Mouse (Mus musculus): Measurements from ENCODE around the gene Lce1f. TPM values are rescaled to one million over a fixed set of nuclear protein-coding genes. Genes with fewer than 3 reads are reported as not detected.

Lce1f gene
- total and polyA plus RNA-seq, 2 experiments from 2014 or later = not detected

- Histone ChIP-seq H3K4me2 (ENCODE audit: low read depth, low read length, poor library complexity, severe bottlenecking) (no peak within 1 kb of the TSS), H3K9me3 (ENCODE audit: low read length) (no peaks in the 10 kb centered on the region), H3K27ac (ENCODE audit: low read depth, low read length) (no peak within 1 kb of the TSS), H3K4me1 (ENCODE audit: insufficient read depth, low read length) (no peaks in the 10 kb centered on the region), H3K36me3 (ENCODE audit: insufficient read depth, low read length) (no peaks in the 10 kb centered on the region), H3K4me3 (ENCODE audit: low read depth, low read length) (no peak within 1 kb of the TSS), H3K9ac (replicated peaks; ENCODE audit: low read length, poor library complexity, severe bottlenecking) (no peak within 1 kb of the TSS), H3K27me3 (ENCODE audit: insufficient read depth, low read length) (no peaks in the 10 kb centered on the region)
- WGBS = 89% methylated on average over 4 of the region's 4 CpGs
- DNase-seq (ENCODE audit: low spot score) = no peak
- no peak for ATAC-seq (ENCODE audit: low FRiP score)
- no peak for TF ChIP-seq CTCF (IDR thresholded peaks at IDR 0.05)
Observed at GRCm38 (mm10) chr3:92678947-92679346, 41.2 kb downstream of the Lce1f start, which contains the start of gene Lce1c. Gene Lce1c (plus strand): TSS chr3:92679247.

- no peak within 1 kb of the TSS for H3K4me2 ChIP-seq (ENCODE audit: low read depth, low read length, poor library complexity, severe bottlenecking)
- H3K9ac ChIP-seq (replicated peaks; ENCODE audit: low read length, poor library complexity, severe bottlenecking) = no peak within 1 kb of the TSS
- DNase-seq (ENCODE audit: low spot score) (no peak), ATAC-seq (ENCODE audit: low FRiP score) (no peak)
- TF ChIP-seq CTCF (IDR thresholded peaks at IDR 0.05) = no peak
- no peaks in the 10 kb centered on the region for H3K4me1 ChIP-seq (ENCODE audit: insufficient read depth, low read length)
- no peaks in the 10 kb centered on the region for H3K27me3 ChIP-seq (ENCODE audit: insufficient read depth, low read length)
- H3K36me3 ChIP-seq (ENCODE audit: insufficient read depth, low read length) = no peaks in the 10 kb centered on the region
- no peaks in the 10 kb centered on the region for H3K9me3 ChIP-seq (ENCODE audit: low read length)
- H3K4me3 ChIP-seq (ENCODE audit: low read depth, low read length) = no peak within 1 kb of the TSS
- H3K27ac ChIP-seq (ENCODE audit: low read depth, low read length) = no peak within 1 kb of the TSS
Observed at GRCm38 (mm10) chr3:92670215-92670614, 49.9 kb downstream of the Lce1f start, which contains the start of gene Lce1a2. Gene Lce1a2 (minus strand): TSS chr3:92670315.

Other genes with a start within 250 kb of the Lce1f start
- gene Sprr1a, start 234.5 kb downstream of the Lce1f start, total RNA-seq (2014; rRNA removed) = not detected in 2 replicates
- gene Sprr1a, start 234.5 kb downstream of the Lce1f start, polyA plus RNA-seq (2015; fragmentation: Nextera tagmentation; extraction: Ambion mirVana) = not detected in 2 replicates
- not detected in 2 replicates for gene Sprr4, start 219.9 kb downstream of the Lce1f start, total RNA-seq (2014; rRNA removed)
- not detected in 2 replicates for gene Sprr4, start 219.9 kb downstream of the Lce1f start, polyA plus RNA-seq (2015; fragmentation: Nextera tagmentation; extraction: Ambion mirVana)
- not detected in 2 replicates for gene 2310046K23Rik, start 185.8 kb downstream of the Lce1f start, total RNA-seq (2014; rRNA removed)
- not detected in 2 replicates for gene 2310046K23Rik, start 185.8 kb downstream of the Lce1f start, polyA plus RNA-seq (2015; fragmentation: Nextera tagmentation; extraction: Ambion mirVana)
- 0.82 TPM in 1 of 2 replicates, not detected in the other for gene Ivl, start 146.6 kb downstream of the Lce1f start, total RNA-seq (2014; rRNA removed)
- not detected in 2 replicates for gene Ivl, start 146.6 kb downstream of the Lce1f start, polyA plus RNA-seq (2015; fragmentation: Nextera tagmentation; extraction: Ambion mirVana)
- gene Smcp, start 131.4 kb downstream of the Lce1f start, total RNA-seq (2014; rRNA removed) = not detected in 2 replicates
- not detected in 2 replicates for gene Smcp, start 131.4 kb downstream of the Lce1f start, polyA plus RNA-seq (2015; fragmentation: Nextera tagmentation; extraction: Ambion mirVana)
- not detected in 2 replicates for gene 2210017I01Rik, start 112.9 kb downstream of the Lce1f start, total RNA-seq (2014; rRNA removed)
- gene 2210017I01Rik, start 112.9 kb downstream of the Lce1f start, polyA plus RNA-seq (2015; fragmentation: Nextera tagmentation; extraction: Ambion mirVana) = not detected in 2 replicates
- gene Lce6a, start 98.7 kb downstream of the Lce1f start, total RNA-seq (2014; rRNA removed) = not detected in 2 replicates
- not detected in 2 replicates for gene Lce6a, start 98.7 kb downstream of the Lce1f start, polyA plus RNA-seq (2015; fragmentation: Nextera tagmentation; extraction: Ambion mirVana)
- 0.99 TPM in 1 of 2 replicates, not detected in the other for gene Lce1a1, start 72.0 kb downstream of the Lce1f start, total RNA-seq (2014; rRNA removed)
- gene Lce1a1, start 72.0 kb downstream of the Lce1f start, polyA plus RNA-seq (2015; fragmentation: Nextera tagmentation; extraction: Ambion mirVana) = not detected in 2 replicates
- gene Lce1b, start 63.4 kb downstream of the Lce1f start, total RNA-seq (2014; rRNA removed) = 2.7 TPM in 1 of 2 replicates, not detected in the other
- gene Lce1b, start 63.4 kb downstream of the Lce1f start, polyA plus RNA-seq (2015; fragmentation: Nextera tagmentation; extraction: Ambion mirVana) = not detected in 2 replicates
- gene Lce1a2, start 50.0 kb downstream of the Lce1f start, total RNA-seq (2014; rRNA removed) = not detected in 2 replicates
- not detected in 2 replicates for gene Lce1a2, start 50.0 kb downstream of the Lce1f start, polyA plus RNA-seq (2015; fragmentation: Nextera tagmentation; extraction: Ambion mirVana)
- gene Lce1c, start 41.1 kb downstream of the Lce1f start, total RNA-seq (2014; rRNA removed) = 4.8 TPM in 1 of 2 replicates, not detected in the other
- not detected in 2 replicates for gene Lce1c, start 41.1 kb downstream of the Lce1f start, polyA plus RNA-seq (2015; fragmentation: Nextera tagmentation; extraction: Ambion mirVana)
- gene Lce1d, start 33.1 kb downstream of the Lce1f start, total RNA-seq (2014; rRNA removed) = 1.4 TPM in 1 of 2 replicates, not detected in the other
- gene Lce1d, start 33.1 kb downstream of the Lce1f start, polyA plus RNA-seq (2015; fragmentation: Nextera tagmentation; extraction: Ambion mirVana) = not detected in 2 replicates
- not detected in 2 replicates for gene Lce1e, start 11.3 kb downstream of the Lce1f start, total RNA-seq (2014; rRNA removed)
- not detected in 2 replicates for gene Lce1e, start 11.3 kb downstream of the Lce1f start, polyA plus RNA-seq (2015; fragmentation: Nextera tagmentation; extraction: Ambion mirVana)
- gene Gm38119, start 18.7 kb upstream of the Lce1f start, total RNA-seq (2014; rRNA removed) = not detected in 2 replicates
- gene Gm38119, start 18.7 kb upstream of the Lce1f start, polyA plus RNA-seq (2015; fragmentation: Nextera tagmentation; extraction: Ambion mirVana) = not detected in 2 replicates
- 1.9 TPM in 1 of 2 replicates, not detected in the other for gene Lce1g, start 32.0 kb upstream of the Lce1f start, total RNA-seq (2014; rRNA removed)
- gene Lce1g, start 32.0 kb upstream of the Lce1f start, polyA plus RNA-seq (2015; fragmentation: Nextera tagmentation; extraction: Ambion mirVana) = not detected in 2 replicates
- gene Lce1h, start 44.7 kb upstream of the Lce1f start, total RNA-seq (2014; rRNA removed) = not detected in 2 replicates
- not detected in 2 replicates for gene Lce1h, start 44.7 kb upstream of the Lce1f start, polyA plus RNA-seq (2015; fragmentation: Nextera tagmentation; extraction: Ambion mirVana)
- 0.66 TPM in 1 of 2 replicates, not detected in the other for gene Lce1i, start 58.5 kb upstream of the Lce1f start, total RNA-seq (2014; rRNA removed)
- gene Lce1i, start 58.5 kb upstream of the Lce1f start, polyA plus RNA-seq (2015; fragmentation: Nextera tagmentation; extraction: Ambion mirVana) = not detected in 2 replicates
- gene Lce1j, start 70.2 kb upstream of the Lce1f start, total RNA-seq (2014; rRNA removed) = not detected in 2 replicates
- not detected in 2 replicates for gene Lce1j, start 70.2 kb upstream of the Lce1f start, polyA plus RNA-seq (2015; fragmentation: Nextera tagmentation; extraction: Ambion mirVana)
- not detected in 2 replicates for gene Lce1k, start 87.5 kb upstream of the Lce1f start, total RNA-seq (2014; rRNA removed)
- gene Lce1k, start 87.5 kb upstream of the Lce1f start, polyA plus RNA-seq (2015; fragmentation: Nextera tagmentation; extraction: Ambion mirVana) = not detected in 2 replicates
- gene Kprp, start 106.9 kb upstream of the Lce1f start, total RNA-seq (2014; rRNA removed) = 0.82 TPM in 1 of 2 replicates, not detected in the other
- not detected in 2 replicates for gene Kprp, start 106.9 kb upstream of the Lce1f start, polyA plus RNA-seq (2015; fragmentation: Nextera tagmentation; extraction: Ambion mirVana)
- gene Lce1l, start 130.9 kb upstream of the Lce1f start, total RNA-seq (2014; rRNA removed) = not detected in 2 replicates
- not detected in 2 replicates for gene Lce1l, start 130.9 kb upstream of the Lce1f start, polyA plus RNA-seq (2015; fragmentation: Nextera tagmentation; extraction: Ambion mirVana)
- gene 2310050C09Rik, start 149.9 kb upstream of the Lce1f start, total RNA-seq (2014; rRNA removed) = 0.71 TPM in 1 of 2 replicates, not detected in the other
- not detected in 2 replicates for gene 2310050C09Rik, start 149.9 kb upstream of the Lce1f start, polyA plus RNA-seq (2015; fragmentation: Nextera tagmentation; extraction: Ambion mirVana)
- not detected in 2 replicates for gene Lce3a, start 205.9 kb upstream of the Lce1f start, total RNA-seq (2014; rRNA removed)
- gene Lce3a, start 205.9 kb upstream of the Lce1f start, polyA plus RNA-seq (2015; fragmentation: Nextera tagmentation; extraction: Ambion mirVana) = not detected in 2 replicates
- not detected in 2 replicates for gene Lce3b, start 212.6 kb upstream of the Lce1f start, total RNA-seq (2014; rRNA removed)
- gene Lce3b, start 212.6 kb upstream of the Lce1f start, polyA plus RNA-seq (2015; fragmentation: Nextera tagmentation; extraction: Ambion mirVana) = not detected in 2 replicates
- gene Lce3c, start 224.1 kb upstream of the Lce1f start, total RNA-seq (2014; rRNA removed) = not detected in 2 replicates
- gene Lce3c, start 224.1 kb upstream of the Lce1f start, polyA plus RNA-seq (2015; fragmentation: Nextera tagmentation; extraction: Ambion mirVana) = not detected in 2 replicates
- gene Lce3d, start 237.0 kb upstream of the Lce1f start, total RNA-seq (2014; rRNA removed) = not detected in 2 replicates
- not detected in 2 replicates for gene Lce3d, start 237.0 kb upstream of the Lce1f start, polyA plus RNA-seq (2015; fragmentation: Nextera tagmentation; extraction: Ambion mirVana)
- gene Lce3e, start 246.7 kb upstream of the Lce1f start, total RNA-seq (2014; rRNA removed) = not detected in 2 replicates
- not detected in 2 replicates for gene Lce3e, start 246.7 kb upstream of the Lce1f start, polyA plus RNA-seq (2015; fragmentation: Nextera tagmentation; extraction: Ambion mirVana)